Mouse (Mus musculus) ovary, postnatal 36 days (tissue): Measurements from ENCODE around the gene Rapsn.

Experiments used
- DNase-seq: peaks from one replicate; pipeline ENCODE4 v3.0.0; 2022; ENCODE audit warnings: low spot score, mixed read lengths

Rapsn gene

GRCm38 (mm10) chr2:91080784-91081513 is 45.5 kb downstream of the Rapsn start:
- no peak for DNase-seq

- DNase-seq: no peak
Measured at GRCm38 (mm10) chr2:91081775-91082695, 46.6 kb downstream of the Rapsn start, which contains the start of gene Spi1. TSS of gene Spi1 (plus strand) at chr2:91082390.

- no peak for DNase-seq
Measured at GRCm38 (mm10) chr2:91082844-91083243, 47.4 kb downstream of the Rapsn start.

- no peak for DNase-seq
Measured at GRCm38 (mm10) chr2:91083366-91083940, 48.0 kb downstream of the Rapsn start.

- DNase-seq: no peak
Measured at GRCm38 (mm10) chr2:91084179-91084820, 48.9 kb downstream of the Rapsn start.

GRCm38 (mm10) chr2:91085494-91086391 is 50.3 kb downstream of the Rapsn start:
- no peak for DNase-seq

- no peak for DNase-seq
Measured at GRCm38 (mm10) chr2:91086392-91087237, 51.2 kb downstream of the Rapsn start.

- DNase-seq: no peak
Measured at GRCm38 (mm10) chr2:91087453-91087852, 52.0 kb downstream of the Rapsn start.

GRCm38 (mm10) chr2:91088987-91089386 is 53.6 kb downstream of the Rapsn start:
- DNase-seq: no peak

GRCm38 (mm10) chr2:91090208-91090607 is 54.8 kb downstream of the Rapsn start:
- DNase-seq: no peak

- no peak for DNase-seq
Measured at GRCm38 (mm10) chr2:91090827-91091226, 55.4 kb downstream of the Rapsn start.
